In the genomic region with DNA sequence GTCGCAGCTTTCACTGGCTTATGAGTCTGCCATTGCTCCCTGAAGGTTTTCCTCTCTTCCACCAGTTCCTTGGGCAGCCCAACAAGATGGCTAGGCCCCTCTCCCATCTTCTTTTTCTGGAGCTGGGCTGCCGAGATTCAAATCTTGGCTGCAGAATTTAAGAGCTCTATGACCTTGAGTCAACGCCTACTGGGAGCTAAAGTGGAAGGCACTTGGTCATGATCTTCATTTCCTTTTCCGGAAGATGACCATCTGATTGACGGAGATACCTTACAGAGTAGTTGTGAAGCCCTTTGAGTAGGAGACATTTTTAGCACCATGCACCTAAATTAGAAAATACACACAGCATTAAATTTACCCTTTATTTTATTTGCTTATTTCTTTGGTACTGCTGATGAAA, we compare ENCODE assay signal across 14 mouse cellular contexts. TPM values are rescaled to one million over a fixed set of nuclear protein-coding genes. Genes with fewer than 3 reads are reported as not detected.
DNase-seq lines count a peak whose midpoint lies in the region; ATAC-seq lines count a peak whose summit lies in the region.
"Had no signal": no experiment of that assay in that cellular context is flagged by ENCODE, and none has a peak within 500 bp of the region (broad histone marks: within the 10 kb centered on the region; RNA-seq: fewer than 3 reads in every experiment).

No protein-coding gene starts in this region.

- no peak overlapping the region for H3K9ac ChIP-seq in forebrain, embryonic 13.5 days
- no peak overlapping the region for H3K9ac ChIP-seq in forebrain, embryonic 16.5 days (replicated peaks; ENCODE audit: low read depth, low read length)
- no peak overlapping the region for H3K9ac ChIP-seq in hindbrain, embryonic 12.5 days
- H3K9ac ChIP-seq in midbrain, embryonic 12.5 days (replicated peaks) = no peak overlapping the region
- no peak overlapping the region for H3K9ac ChIP-seq in midbrain, embryonic 16.5 days (ENCODE audit: low read depth, low read length)

- H3K4me1 ChIP-seq in forebrain, embryonic 13.5 days = peaks cover 29% of the 10 kb centered on the region
- H3K4me1 ChIP-seq in forebrain, embryonic 16.5 days (replicated peaks; ENCODE audit: control insufficient read depth, insufficient read depth, low read length) = peaks cover 22% of the 10 kb centered on the region
- peaks cover 23% of the 10 kb centered on the region for H3K4me1 ChIP-seq in hindbrain, embryonic 10.5 days (replicated peaks)
- H3K4me1 ChIP-seq in hindbrain, embryonic 12.5 days = peaks cover 22% of the 10 kb centered on the region
- peaks cover 21% of the 10 kb centered on the region for H3K4me1 ChIP-seq in midbrain, embryonic 12.5 days
- peaks cover 26% of the 10 kb centered on the region for H3K4me1 ChIP-seq in midbrain, embryonic 16.5 days (ENCODE audit: control insufficient read depth, insufficient read depth, low read length)

- H3K9me3 ChIP-seq in forebrain, embryonic 13.5 days (replicated peaks) = no peaks in the 10 kb centered on the region
- no peaks in the 10 kb centered on the region for H3K9me3 ChIP-seq in forebrain, embryonic 16.5 days (ENCODE audit: control insufficient read depth, low read length)
- H3K9me3 ChIP-seq in hindbrain, embryonic 10.5 days = no peaks in the 10 kb centered on the region
- H3K9me3 ChIP-seq in hindbrain, embryonic 12.5 days (replicated peaks) = no peaks in the 10 kb centered on the region
- no peaks in the 10 kb centered on the region for H3K9me3 ChIP-seq in midbrain, embryonic 12.5 days
- H3K9me3 ChIP-seq in midbrain, embryonic 16.5 days (replicated peaks; ENCODE audit: control insufficient read depth, low read length, poor library complexity, severe bottlenecking) = no peaks in the 10 kb centered on the region
- H3K9me3 ChIP-seq: G1E had no signal

- H3K27ac ChIP-seq in forebrain, embryonic 13.5 days = no peak overlapping the region
- H3K27ac ChIP-seq in forebrain, embryonic 16.5 days (ENCODE audit: low read length) = no peak overlapping the region
- no peak overlapping the region for H3K27ac ChIP-seq in hindbrain, embryonic 10.5 days
- H3K27ac ChIP-seq in hindbrain, embryonic 12.5 days = no peak overlapping the region
- no peak overlapping the region for H3K27ac ChIP-seq in midbrain, embryonic 12.5 days (replicated peaks)
- no peak overlapping the region for H3K27ac ChIP-seq in midbrain, embryonic 16.5 days (ENCODE audit: low read length)

- peak overlapping the region; percentile 85 for H3K4me2 ChIP-seq in forebrain, embryonic 13.5 days
- H3K4me2 ChIP-seq in forebrain, embryonic 16.5 days (ENCODE audit: low read length) = no peak overlapping the region
- no peak overlapping the region for H3K4me2 ChIP-seq in hindbrain, embryonic 12.5 days (replicated peaks)
- peak overlapping the region; percentile 82; the same call in 1 of the 2 replicates for H3K4me2 ChIP-seq in midbrain, embryonic 12.5 days (replicated peaks)
- no peak overlapping the region for H3K4me2 ChIP-seq in midbrain, embryonic 16.5 days (ENCODE audit: low read length)

- H3K27me3 ChIP-seq in forebrain, embryonic 13.5 days = no peaks in the 10 kb centered on the region
- H3K27me3 ChIP-seq in forebrain, embryonic 16.5 days (replicated peaks; ENCODE audit: control insufficient read depth, insufficient read depth, low read length) = no peaks in the 10 kb centered on the region
- no peaks in the 10 kb centered on the region for H3K27me3 ChIP-seq in hindbrain, embryonic 10.5 days (ENCODE audit: insufficient read depth, poor library complexity, severe bottlenecking)
- no peaks in the 10 kb centered on the region for H3K27me3 ChIP-seq in hindbrain, embryonic 12.5 days
- no peaks in the 10 kb centered on the region for H3K27me3 ChIP-seq in midbrain, embryonic 12.5 days
- H3K27me3 ChIP-seq in midbrain, embryonic 16.5 days (ENCODE audit: control insufficient read depth, insufficient read depth, low read depth, low read length) = no peaks in the 10 kb centered on the region

- 96% methylated on average over 5 of the region's 5 CpGs for WGBS in forebrain, embryonic 13.5 days
- WGBS in forebrain, embryonic 16.5 days = 94% methylated on average over 5 of the region's 5 CpGs
- WGBS in hindbrain, embryonic 10.5 days = 93% methylated on average over 5 of the region's 5 CpGs
- 95% methylated on average over 5 of the region's 5 CpGs for WGBS in hindbrain, embryonic 12.5 days
- 95% methylated on average over 5 of the region's 5 CpGs for WGBS in midbrain, embryonic 12.5 days
- 89% methylated on average over 5 of the region's 5 CpGs for WGBS in midbrain, embryonic 16.5 days

- ATAC-seq in forebrain, embryonic 13.5 days = no peak
- ATAC-seq in forebrain, embryonic 16.5 days = no peak
- ATAC-seq in hindbrain, embryonic 12.5 days (ENCODE audit: low FRiP score) = no peak
- no peak for ATAC-seq in midbrain, embryonic 12.5 days (ENCODE audit: low FRiP score, low read depth)
- no peak for ATAC-seq in midbrain, embryonic 16.5 days
- ATAC-seq: inflammation-experienced regulatory T-cells, adult 6 months; lung, postnatal 0 days had no signal

- DNase-seq in hindbrain, embryonic 10.5 days (ENCODE audit: low spot score) = no peak
- no peak for DNase-seq in right cerebral cortex, postnatal 25 days
- DNase-seq in c-Kit-positive CD71-positive TER-119-positive erythroid progenitor cells, embryonic 14.5 days (ENCODE audit: low spot score) = no peak
- DNase-seq: B cell, adult 2 months; embryo, embryonic 11 days; kidney, postnatal 14 days had no signal

- no peak overlapping the region; the same call in 1 of the 2 replicates for H3K4me3 ChIP-seq in forebrain, embryonic 13.5 days
- H3K4me3 ChIP-seq in forebrain, embryonic 16.5 days (replicated peaks; ENCODE audit: low read length) = no peak overlapping the region
- H3K4me3 ChIP-seq in hindbrain, embryonic 10.5 days = peak overlapping the region; percentile 76; the same call in 1 of the 2 replicates
- H3K4me3 ChIP-seq in hindbrain, embryonic 12.5 days = no peak overlapping the region
- H3K4me3 ChIP-seq in midbrain, embryonic 12.5 days = 0 out of 2 replicates have a peak overlapping the region, but pooled peaks have one; percentile 78
- no peak overlapping the region for H3K4me3 ChIP-seq in midbrain, embryonic 16.5 days (ENCODE audit: low read depth, low read length)

- 0 out of 2 replicates have a peak, but pooled peaks cover 11% of the 10 kb centered on the region for H3K36me3 ChIP-seq in forebrain, embryonic 13.5 days (ENCODE audit: poor library complexity, severe bottlenecking)
- no peaks in the 10 kb centered on the region for H3K36me3 ChIP-seq in forebrain, embryonic 16.5 days (ENCODE audit: control insufficient read depth, insufficient read depth)
- peaks cover 43% of the 10 kb centered on the region for H3K36me3 ChIP-seq in hindbrain, embryonic 10.5 days
- 0 out of 2 replicates have a peak, but pooled peaks cover 19% of the 10 kb centered on the region for H3K36me3 ChIP-seq in hindbrain, embryonic 12.5 days
- peaks cover 14% of the 10 kb centered on the region; the same call in 1 of the 2 replicates for H3K36me3 ChIP-seq in midbrain, embryonic 12.5 days
- peaks cover 4% of the 10 kb centered on the region; the same call in 1 of the 2 replicates for H3K36me3 ChIP-seq in midbrain, embryonic 16.5 days (ENCODE audit: control insufficient read depth, insufficient read depth, low read length)

RNA-seq across cellular contexts. Expression of a gene that starts 1.1 kb away (rescaled TPM):
- 37.3 and 39.0 TPM in 2 replicates for polyA plus RNA-seq in forebrain, embryonic 13.5 days (2015; fragmentation: Nextera tagmentation; extraction: Ambion mirVana)
- 30.1 and 37.3 TPM in 2 replicates for polyA plus RNA-seq in forebrain, embryonic 16.5 days (2015; fragmentation: Nextera tagmentation; extraction: Ambion mirVana)
- 34.5 and 37.8 TPM in 2 replicates for polyA plus RNA-seq in hindbrain, embryonic 10.5 days (2016; fragmentation: Nextera tagmentation; extraction: Ambion mirVana)
- 33.7 and 38.8 TPM in 2 replicates for polyA plus RNA-seq in hindbrain, embryonic 12.5 days (2016; fragmentation: Nextera tagmentation; extraction: Ambion mirVana)
- 34.0 and 37.0 TPM in 2 replicates for polyA plus RNA-seq in midbrain, embryonic 12.5 days (2016; fragmentation: Nextera tagmentation; extraction: Ambion mirVana)
- polyA plus RNA-seq in midbrain, embryonic 16.5 days (2015; fragmentation: Nextera tagmentation; extraction: Ambion mirVana) = 23.7 and 26.9 TPM in 2 replicates

RNA-seq across cellular contexts. Expression of a gene that starts 1.8 kb away (rescaled TPM):
- 330 and 338 TPM in 2 replicates for polyA plus RNA-seq in forebrain, embryonic 13.5 days (2015; fragmentation: Nextera tagmentation; extraction: Ambion mirVana)
- 283 and 286 TPM in 2 replicates for polyA plus RNA-seq in forebrain, embryonic 16.5 days (2015; fragmentation: Nextera tagmentation; extraction: Ambion mirVana)
- polyA plus RNA-seq in hindbrain, embryonic 10.5 days (2016; fragmentation: Nextera tagmentation; extraction: Ambion mirVana) = 281 and 302 TPM in 2 replicates
- polyA plus RNA-seq in hindbrain, embryonic 12.5 days (2016; fragmentation: Nextera tagmentation; extraction: Ambion mirVana) = 277 and 293 TPM in 2 replicates
- 282 and 290 TPM in 2 replicates for polyA plus RNA-seq in midbrain, embryonic 12.5 days (2016; fragmentation: Nextera tagmentation; extraction: Ambion mirVana)
- 297 and 301 TPM in 2 replicates for polyA plus RNA-seq in midbrain, embryonic 16.5 days (2015; fragmentation: Nextera tagmentation; extraction: Ambion mirVana)

RNA-seq across cellular contexts. Expression of a gene that starts 32.5 kb away (rescaled TPM):
- 206 and 214 TPM in 2 replicates for polyA plus RNA-seq in forebrain, embryonic 13.5 days (2015; fragmentation: Nextera tagmentation; extraction: Ambion mirVana)
- polyA plus RNA-seq in forebrain, embryonic 16.5 days (2015; fragmentation: Nextera tagmentation; extraction: Ambion mirVana) = 113 and 119 TPM in 2 replicates
- polyA plus RNA-seq in hindbrain, embryonic 10.5 days (2016; fragmentation: Nextera tagmentation; extraction: Ambion mirVana) = 244 and 272 TPM in 2 replicates
- 150 and 164 TPM in 2 replicates for polyA plus RNA-seq in hindbrain, embryonic 12.5 days (2016; fragmentation: Nextera tagmentation; extraction: Ambion mirVana)
- polyA plus RNA-seq in midbrain, embryonic 12.5 days (2016; fragmentation: Nextera tagmentation; extraction: Ambion mirVana) = 203 and 222 TPM in 2 replicates
- 51.6 and 66.6 TPM in 2 replicates for polyA plus RNA-seq in midbrain, embryonic 16.5 days (2015; fragmentation: Nextera tagmentation; extraction: Ambion mirVana)

Comparison
In these comparisons a context has a peak if more than half of its experiments do, and no peak if none do; other contexts are left out.
1. H3K4me2 ChIP-seq: peak in forebrain, embryonic 13.5 days (single experiment) and midbrain, embryonic 12.5 days (single experiment); none in forebrain, embryonic 16.5 days (single experiment), hindbrain, embryonic 12.5 days (single experiment) and midbrain, embryonic 16.5 days (single experiment).
2. H3K4me3 ChIP-seq: peak in hindbrain, embryonic 10.5 days (single experiment) and midbrain, embryonic 12.5 days (single experiment); none in forebrain, embryonic 13.5 days (single experiment), forebrain, embryonic 16.5 days (single experiment), hindbrain, embryonic 12.5 days (single experiment) and midbrain, embryonic 16.5 days (single experiment).